Mouse (Mus musculus) retina, postnatal 1 day (tissue): ENCODE measurements around the gene Jmjd6.

Source experiments
- DNase-seq: peaks from one replicate; pipeline ENCODE4 v3.0.0-alpha.2; 2012

The Jmjd6 gene

DNA sequence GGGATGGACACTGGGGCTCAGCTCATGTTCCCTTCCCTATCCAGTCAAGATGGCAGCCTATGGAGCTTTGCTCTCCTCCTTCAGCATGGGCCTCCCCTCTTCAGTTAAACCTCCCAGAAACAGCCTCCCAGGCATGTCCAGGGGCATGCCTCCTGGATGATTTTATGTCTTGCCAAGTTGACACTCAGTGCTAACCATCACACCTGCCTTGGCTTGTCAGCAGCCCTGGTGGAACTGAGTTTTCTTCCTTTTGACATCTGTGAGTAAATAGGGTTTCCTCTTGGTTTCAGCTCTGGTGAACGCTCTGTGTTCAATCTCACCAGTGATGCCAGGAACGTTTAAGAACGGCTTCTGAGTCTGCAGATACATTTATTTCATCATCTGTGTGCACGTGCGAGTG is 40.5 kb downstream of the Jmjd6 start:
- DNase-seq = no peak

- DNase-seq = no peak
These were observed 42.1 kb downstream of the Jmjd6 start for GRCm38 (mm10) chr11:116801106-116801505.

DNA sequence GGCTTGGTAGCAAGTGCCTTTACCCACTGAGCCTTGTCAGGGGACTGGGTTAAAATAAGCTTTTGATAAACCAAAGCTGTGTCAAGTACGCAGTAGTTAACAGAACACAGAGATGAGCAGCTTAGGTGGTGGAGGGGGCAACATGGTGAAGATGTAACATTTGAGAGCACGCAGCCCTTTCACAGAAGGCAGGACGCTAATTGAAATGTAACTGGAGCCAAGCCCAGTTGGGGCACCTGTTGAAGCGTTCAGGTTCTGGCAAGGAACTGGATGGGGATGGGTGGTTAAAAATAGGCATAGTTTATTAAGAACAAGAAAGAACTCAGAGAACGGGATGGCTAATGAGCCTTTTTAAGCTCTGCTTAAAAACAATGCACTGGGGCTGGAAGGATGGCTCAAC is 43.9 kb downstream of the Jmjd6 start:
- DNase-seq = no peak
